Mouse (Mus musculus): ENCODE data around the gene Fam199x. TPM values are rescaled to one million over a fixed set of nuclear protein-coding genes. Genes with fewer than 3 reads are reported as not detected.

Fam199x gene
- polyA plus RNA-seq, 1 experiment from 2014 or later = 10.0 TPM

- H3K27ac ChIP-seq (ENCODE audit: low read length) = no peak overlapping the region
- WGBS = 15% methylated on average over 17 of the region's 17 CpGs
These were observed 78.1 kb downstream of the Fam199x start for GRCm38 (mm10) chrX:137127542-137127941.

More at GRCm38 (mm10) chrX:137127542-137127941, 78.1 kb downstream of the Fam199x start:
- H3K4me1 ChIP-seq (ENCODE audit: control insufficient read depth, insufficient read depth, low read length) = no peaks in the 10 kb centered on the region
- no peak overlapping the region for H3K9ac ChIP-seq (ENCODE audit: low read depth, low read length)
- H3K4me3 ChIP-seq (ENCODE audit: low read depth, low read length) = no peak overlapping the region
- H3K9me3 ChIP-seq (replicated peaks; ENCODE audit: control insufficient read depth, low read length, poor library complexity, severe bottlenecking) = no peaks in the 10 kb centered on the region
- peaks cover 30% of the 10 kb centered on the region for H3K27me3 ChIP-seq (ENCODE audit: control insufficient read depth, insufficient read depth, low read depth, low read length)
- H3K4me2 ChIP-seq (ENCODE audit: low read length) = no peak overlapping the region
- H3K36me3 ChIP-seq (ENCODE audit: control insufficient read depth, insufficient read depth, low read length) = no peaks in the 10 kb centered on the region
- no peak for ATAC-seq

Other genes starting within 250 kb of the Fam199x start
- 13.5 and 17.5 TPM in 2 replicates for gene Plp1, start 226.9 kb upstream of the Fam199x start, polyA plus RNA-seq (2015; fragmentation: Nextera tagmentation; extraction: Ambion mirVana)
- 29.6 and 29.9 TPM in 2 replicates for gene Rab9b, start 180.8 kb upstream of the Fam199x start, polyA plus RNA-seq (2015; fragmentation: Nextera tagmentation; extraction: Ambion mirVana)
- not detected in 2 replicates for gene H2bfm, start 122.3 kb upstream of the Fam199x start, polyA plus RNA-seq (2015; fragmentation: Nextera tagmentation; extraction: Ambion mirVana)
- 80.7 and 96.3 TPM in 2 replicates for gene Tmsb15b2, start 74.1 kb upstream of the Fam199x start, polyA plus RNA-seq (2015; fragmentation: Nextera tagmentation; extraction: Ambion mirVana)
- 6.3 and 7.0 TPM in 2 replicates for gene Tmsb15l, start 72.7 kb upstream of the Fam199x start, polyA plus RNA-seq (2015; fragmentation: Nextera tagmentation; extraction: Ambion mirVana)
- 28.5 and 30.3 TPM in 2 replicates for gene Tmsb15b1, start 72.7 kb upstream of the Fam199x start, polyA plus RNA-seq (2015; fragmentation: Nextera tagmentation; extraction: Ambion mirVana)
- 473 and 553 TPM in 2 replicates for gene Zcchc18, start 56.4 kb upstream of the Fam199x start, polyA plus RNA-seq (2015; fragmentation: Nextera tagmentation; extraction: Ambion mirVana)
- 14.5 and 14.8 TPM in 2 replicates for gene Slc25a53, start 11.3 kb upstream of the Fam199x start, polyA plus RNA-seq (2015; fragmentation: Nextera tagmentation; extraction: Ambion mirVana)
- gene Esx1, start 72.5 kb downstream of the Fam199x start, polyA plus RNA-seq (2015; fragmentation: Nextera tagmentation; extraction: Ambion mirVana) = not detected in 2 replicates